Mouse (Mus musculus) lung, adult 2 months (tissue): ENCODE data around the gene Adam22. TPM values are rescaled to one million over a fixed set of nuclear protein-coding genes. Genes with fewer than 3 reads are reported as not detected.

Experiments
- DNase-seq: peaks from one replicate; pipeline ENCODE4 v3.0.0; 2022
- H3K4me1 ChIP-seq: fragments of 200-500 bp; 2 replicates; pipeline ENCODE4 v1.6.1; 2011; ENCODE audit warnings: low read length; ENCODE audit not compliant: control insufficient read depth, insufficient read depth
- H3K4me3 ChIP-seq: fragments of 200-500 bp; replicated peaks from 2 replicates; pipeline ENCODE3; 2011; ENCODE audit warnings: low read depth, mild to moderate bottlenecking, control low read depth, low read length; ENCODE audit errors: extremely low read depth
- CTCF ChIP-seq: fragments of 200-500 bp; IDR thresholded peaks from 2 replicates; pipeline ENCODE4 v1.5.1; 2011; ENCODE audit warnings: mild to moderate bottlenecking, low read length, control low read depth; ENCODE audit not compliant: insufficient read depth
- POLR2A ChIP-seq: fragments of 200-500 bp; IDR thresholded peaks from 2 replicates; pipeline ENCODE4 v1.6.1; 2011; ENCODE audit warnings: low read depth, mild to moderate bottlenecking, control low read depth, low read length, borderline replicate concordance; ENCODE audit errors: extremely low read depth
- WGBS: fragments of 180-500 bp; shearing (Covaris S2); methylation state at CpG from one replicate; pipeline ENCODE4 v1.1.7; 2018; 5-methylcytosine and 5-hydroxymethylcytosine counted together
- polyA plus RNA-seq: library from polyadenylated mRNA; depleted of rRNA; stranded (reverse); fragments of >200 nt; gene quantifications from 2 replicates; pipeline ENCODE4 v1.2.3, GENCODE M21; 2012

The Adam22 gene
- polyA plus RNA-seq, 1 experiment = 3.2 TPM

DNA sequence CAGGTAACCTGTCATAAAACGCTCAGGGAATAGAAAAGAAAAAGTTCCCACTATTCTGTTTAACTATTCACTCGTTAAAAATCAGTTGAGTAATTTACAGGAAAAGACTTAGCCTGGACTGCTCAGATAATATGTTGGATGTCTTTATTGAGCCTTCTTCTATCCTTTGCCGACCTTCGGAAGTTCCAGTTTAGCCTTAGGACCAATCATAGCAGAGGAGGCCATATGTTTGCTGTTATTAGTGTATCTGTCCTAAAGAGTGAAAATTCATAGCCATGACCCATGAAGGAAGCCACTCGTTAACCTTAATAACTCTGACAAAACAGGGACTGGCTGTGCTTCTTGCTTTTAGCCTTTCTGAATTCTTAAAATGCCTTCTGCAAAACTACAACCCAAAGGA lies 41.3 kb downstream of the Adam22 start:
- Histone ChIP-seq H3K4me3 (no peak overlapping the region), H3K4me1 (no peaks in the 10 kb centered on the region)
- no peak for DNase-seq
- TF ChIP-seq CTCF (no peak), POLR2A (no peak)
- 76% methylated on average over 5 of the region's 5 CpGs for WGBS

DNA sequence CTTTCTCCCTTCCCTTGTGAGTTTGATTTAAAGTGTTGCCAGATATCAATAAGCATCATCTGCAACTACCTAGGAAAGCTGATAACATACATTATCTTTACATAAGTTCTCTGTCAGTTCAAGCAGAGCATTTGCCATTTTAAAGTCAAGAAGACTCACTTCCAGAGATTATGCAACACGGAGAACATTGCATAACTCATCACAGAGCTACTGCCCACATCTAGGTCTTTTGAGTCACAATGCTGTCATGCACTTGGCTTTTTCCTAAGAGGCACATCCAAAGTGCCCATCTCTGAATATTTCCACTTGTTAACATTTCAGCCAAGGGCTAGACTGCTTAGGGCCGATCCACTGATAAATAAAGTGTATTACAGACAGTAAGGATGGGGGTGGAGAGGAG lies 55.6 kb downstream of the Adam22 start:
- 74% methylated on average over 2 of the region's 2 CpGs for WGBS
- no peaks in the 10 kb centered on the region for H3K4me1 ChIP-seq
- TF ChIP-seq POLR2A = no peak
- TF ChIP-seq CTCF = no peak
- no peak overlapping the region for H3K4me3 ChIP-seq
- DNase-seq = no peak

- TF ChIP-seq POLR2A (no peak), CTCF (no peak)
- WGBS = 61% methylated on average over 4 of the region's 4 CpGs
- DNase-seq = no peak
- Histone ChIP-seq H3K4me1 (no peaks in the 10 kb centered on the region), H3K4me3 (no peak overlapping the region)
Measured at GRCm38 (mm10) chr5:8310907-8311306, 57.1 kb downstream of the Adam22 start.

DNA sequence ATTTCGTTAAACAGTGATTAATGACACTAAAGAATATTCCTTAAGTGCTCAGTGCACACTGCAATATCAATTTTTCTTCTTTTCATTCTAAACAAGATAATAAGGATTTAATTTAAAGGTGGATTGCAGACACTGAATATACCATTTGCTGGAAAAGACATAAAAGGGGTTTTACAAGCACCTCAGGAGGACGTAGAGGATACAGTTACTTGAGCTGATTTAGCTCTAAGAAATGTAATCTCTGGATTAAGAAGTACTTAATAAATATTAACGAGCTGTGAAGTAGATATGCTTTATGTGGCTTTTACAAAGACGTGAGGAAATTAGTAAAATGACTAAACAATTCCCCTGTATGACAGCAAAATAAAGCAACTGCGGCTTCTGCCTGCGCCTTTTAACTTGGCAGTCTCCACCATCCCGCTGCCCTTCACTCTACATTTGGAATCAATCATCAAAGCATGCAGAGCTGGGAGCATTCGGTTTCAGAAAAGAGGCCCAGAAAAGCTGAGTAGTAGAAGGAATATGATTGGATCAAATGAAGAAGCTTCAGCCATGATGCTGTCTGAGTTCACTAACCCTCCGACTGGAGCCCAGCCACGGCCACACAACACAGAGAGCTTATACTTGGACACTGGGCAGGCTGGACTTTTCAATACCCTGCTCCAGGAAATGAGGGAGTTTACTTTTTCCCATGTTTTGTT lies 70.1 kb downstream of the Adam22 start:
- no peak overlapping the region for H3K4me3 ChIP-seq
- WGBS = 54% methylated on average over 10 of the region's 10 CpGs
- no peak for DNase-seq
- no peaks in the 10 kb centered on the region for H3K4me1 ChIP-seq
- TF ChIP-seq CTCF (no peak), POLR2A (no peak)

DNA sequence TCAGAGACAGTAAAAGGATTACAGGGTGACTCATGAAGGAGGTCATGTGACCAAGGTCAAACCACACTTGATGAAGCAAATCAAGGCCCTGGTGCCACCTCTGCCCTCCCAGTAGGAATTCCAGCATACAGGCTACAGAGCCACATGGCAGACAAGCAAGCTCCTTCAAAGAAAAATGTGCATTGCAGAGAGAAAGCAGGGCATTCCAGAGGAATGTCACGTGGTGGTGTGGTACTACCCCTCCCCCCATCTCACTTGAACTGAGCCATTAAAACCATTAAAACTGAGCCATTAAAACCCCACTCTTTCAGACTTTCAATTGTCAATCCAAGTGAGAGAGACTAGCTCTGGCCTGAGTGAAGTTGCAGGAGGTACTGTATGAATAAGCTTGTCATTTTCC lies 74.7 kb downstream of the Adam22 start:
- Histone ChIP-seq H3K4me3 (no peak overlapping the region), H3K4me1 (no peaks in the 10 kb centered on the region)
- TF ChIP-seq CTCF (no peak), POLR2A (no peak)
- WGBS = 40% methylated on average over 1 of the region's 1 CpGs
- DNase-seq = no peak

- Histone ChIP-seq H3K4me1 (no peaks in the 10 kb centered on the region), H3K4me3 (no peak overlapping the region)
- no peak for TF ChIP-seq CTCF
- no peak for TF ChIP-seq POLR2A
- WGBS = 85% methylated on average over 1 of the region's 1 CpGs
- DNase-seq = no peak
Measured at GRCm38 (mm10) chr5:8291496-8291895, 76.5 kb downstream of the Adam22 start.

GRCm38 (mm10) chr5:8289678-8290614 lies 78.0 kb downstream of the Adam22 start:
- WGBS = 70% methylated on average over 6 of the region's 6 CpGs
- DNase-seq = no peak
- TF ChIP-seq CTCF (no peak), POLR2A (no peak)
- Histone ChIP-seq H3K4me1 (no peaks in the 10 kb centered on the region), H3K4me3 (no peak overlapping the region)

GRCm38 (mm10) chr5:8284123-8284522 lies 83.8 kb downstream of the Adam22 start:
- DNase-seq = no peak
- Histone ChIP-seq H3K4me3 (no peak overlapping the region), H3K4me1 (no peaks in the 10 kb centered on the region)
- no peak for TF ChIP-seq POLR2A
- TF ChIP-seq CTCF = no peak
- WGBS = 48% methylated on average over 5 of the region's 5 CpGs

DNA sequence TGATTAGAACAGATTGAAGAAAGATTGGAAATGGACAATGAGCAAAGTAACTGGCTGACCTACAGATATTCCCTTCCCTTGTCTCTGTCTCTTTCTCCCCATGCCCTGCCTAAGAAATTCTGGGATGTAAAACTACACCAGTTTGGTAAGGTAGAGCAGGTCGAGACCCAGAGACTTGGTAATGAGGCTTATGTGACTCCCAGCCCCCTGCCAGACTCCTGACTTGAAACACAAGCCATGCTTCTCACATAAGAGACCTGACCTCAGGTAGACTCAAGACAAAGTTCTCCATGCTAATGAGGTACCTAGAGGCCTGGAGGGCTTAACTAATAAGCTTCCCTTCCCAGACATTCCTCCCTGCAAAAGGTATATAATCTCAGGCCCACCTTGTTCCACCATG lies 91.8 kb downstream of the Adam22 start:
- Histone ChIP-seq H3K4me3 (no peak overlapping the region), H3K4me1 (no peaks in the 10 kb centered on the region)
- no peak for DNase-seq
- TF ChIP-seq CTCF = no peak
- TF ChIP-seq POLR2A = no peak
- WGBS = 71% methylated on average over 1 of the region's 1 CpGs
